Mouse (Mus musculus): ENCODE measurements around the gene 4933428G20Rik.

Gene 4933428G20Rik

GRCm38 (mm10) chr11:97461307-97461820 is 38.8 kb downstream of the 4933428G20Rik start:
- no peak for DNase-seq (ENCODE audit: low spot score)

GRCm38 (mm10) chr11:97457120-97457519 is 43.0 kb downstream of the 4933428G20Rik start:
- no peak for DNase-seq (ENCODE audit: low spot score)

DNA sequence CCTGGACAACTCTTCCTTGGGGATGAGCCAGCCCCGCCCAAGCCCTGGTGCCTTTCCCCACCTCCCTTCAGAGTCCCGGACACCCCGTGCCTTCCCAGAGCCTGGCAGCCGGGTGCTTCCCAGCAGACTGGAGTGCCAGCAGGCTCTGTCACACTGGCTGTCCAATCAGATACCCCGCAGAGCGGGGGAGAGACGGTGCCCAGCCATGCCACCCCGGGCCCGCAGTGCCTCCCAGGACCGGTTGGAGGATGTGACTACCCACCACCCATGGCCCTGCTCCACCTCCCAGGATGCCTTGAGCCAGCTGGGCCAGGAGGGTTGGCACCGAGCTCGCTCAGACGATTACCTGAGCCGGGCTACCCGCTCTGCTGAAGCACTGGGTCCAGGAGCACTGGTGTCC is 48.5 kb downstream of the 4933428G20Rik start:
- no peak for DNase-seq (ENCODE audit: low spot score)

- DNase-seq (ENCODE audit: low spot score) = no peak
These were observed 49.7 kb downstream of the 4933428G20Rik start for GRCm38 (mm10) chr11:97450305-97450922.

GRCm38 (mm10) chr11:97449601-97450293 is 50.4 kb downstream of the 4933428G20Rik start:
- peak; percentile 69 for DNase-seq (ENCODE audit: low spot score)

DNA sequence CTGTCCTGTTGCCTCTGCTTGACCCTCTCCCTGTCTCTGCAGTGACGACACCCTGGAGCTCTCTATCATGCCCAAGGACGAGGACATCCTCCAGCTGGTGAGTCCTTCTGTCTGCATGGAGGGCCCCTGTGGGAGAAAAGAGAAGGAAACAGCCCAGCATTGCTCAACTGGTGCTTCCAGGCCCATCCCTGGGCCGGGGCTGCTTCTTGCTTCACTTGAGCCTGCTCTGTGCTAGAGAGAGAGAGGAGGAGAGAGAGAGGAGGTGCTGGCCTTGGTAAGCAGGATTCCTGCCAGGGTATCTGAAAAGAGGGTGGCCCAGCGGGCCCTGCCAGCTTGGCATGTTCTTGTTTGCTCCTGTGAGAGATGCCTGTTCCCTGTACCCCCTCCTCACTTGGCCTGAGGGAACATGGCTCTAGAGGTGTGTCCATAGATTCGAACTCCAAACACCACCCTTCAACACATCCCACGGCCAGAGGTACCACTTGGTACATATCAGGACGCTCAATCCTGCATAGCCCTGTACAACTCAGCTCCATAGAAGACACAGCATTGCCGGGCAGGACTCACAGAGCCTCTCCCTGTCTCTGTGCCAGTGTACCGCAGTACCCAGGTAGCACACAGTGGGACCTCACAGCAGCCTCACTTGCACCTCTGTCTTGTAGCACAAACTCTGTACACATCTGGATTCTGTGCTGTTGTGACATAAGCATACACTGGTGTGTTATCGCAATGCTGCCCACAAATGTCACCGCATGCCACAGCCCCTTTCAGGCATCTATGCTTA is 51.3 kb downstream of the 4933428G20Rik start:
- no peak for DNase-seq (ENCODE audit: low spot score)

- no peak for DNase-seq (ENCODE audit: low spot score)
These were observed 52.2 kb downstream of the 4933428G20Rik start for GRCm38 (mm10) chr11:97447979-97448378.

GRCm38 (mm10) chr11:97445999-97446511 is 54.1 kb downstream of the 4933428G20Rik start:
- DNase-seq (ENCODE audit: low spot score) = no peak

DNA sequence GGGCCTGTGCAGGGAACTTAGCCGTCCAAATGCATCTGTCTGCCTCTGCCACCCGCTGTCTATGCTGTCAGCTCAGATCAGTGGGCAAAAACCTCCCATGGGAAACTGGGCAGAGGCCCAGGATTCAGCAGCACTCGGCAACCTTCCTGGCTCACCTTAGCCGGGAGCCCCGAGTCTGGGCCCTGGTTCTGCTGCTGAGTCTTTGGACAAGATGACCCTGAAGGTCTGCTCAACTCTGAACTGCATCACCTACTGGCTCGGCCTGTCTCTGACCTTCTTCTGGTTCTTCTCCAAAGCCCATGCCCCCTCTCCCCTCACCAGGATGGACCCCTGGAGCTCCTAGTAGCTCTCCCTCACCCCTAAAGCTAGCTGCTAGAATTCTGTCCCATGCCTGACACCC is 54.5 kb downstream of the 4933428G20Rik start:
- DNase-seq (ENCODE audit: low spot score) = no peak

DNA sequence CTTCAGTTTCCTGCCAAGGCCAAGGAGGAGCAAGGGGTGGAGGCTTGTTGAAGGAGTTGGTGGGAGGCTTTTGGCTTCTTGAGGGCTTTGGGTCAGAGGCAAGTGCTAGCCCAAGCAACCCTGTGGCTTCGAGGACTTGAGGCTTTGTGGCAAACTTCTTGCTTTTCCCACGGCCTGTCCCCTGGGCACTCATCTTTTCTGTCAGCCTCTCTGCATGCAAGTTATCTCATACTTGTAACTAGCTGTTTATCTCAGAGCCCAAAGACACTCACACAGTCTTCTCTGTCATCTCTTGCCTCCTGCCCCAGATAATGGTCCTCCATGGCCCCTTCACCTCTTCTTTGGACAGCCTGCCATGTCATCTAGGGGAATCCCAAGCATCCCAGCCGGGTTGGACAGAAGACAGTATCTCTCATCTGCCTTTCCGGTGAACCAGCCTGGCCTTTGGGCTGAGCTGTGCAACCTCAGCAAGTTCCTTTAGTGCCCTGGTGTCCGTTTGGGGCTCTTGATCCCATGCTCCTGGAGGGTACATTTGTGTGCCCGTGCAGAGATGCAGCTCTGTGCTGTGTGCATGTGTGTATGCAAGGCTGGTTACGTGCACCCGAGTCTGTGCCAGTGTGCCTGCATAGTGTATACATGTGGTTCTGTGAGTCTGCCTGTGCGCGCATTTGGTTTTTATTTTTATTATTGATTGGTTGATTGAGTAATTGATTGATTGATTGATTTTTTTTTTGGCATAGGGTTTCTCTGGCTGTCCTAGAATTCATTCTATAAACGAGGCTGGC is 57.1 kb downstream of the 4933428G20Rik start:
- no peak for DNase-seq (ENCODE audit: low spot score)

DNA sequence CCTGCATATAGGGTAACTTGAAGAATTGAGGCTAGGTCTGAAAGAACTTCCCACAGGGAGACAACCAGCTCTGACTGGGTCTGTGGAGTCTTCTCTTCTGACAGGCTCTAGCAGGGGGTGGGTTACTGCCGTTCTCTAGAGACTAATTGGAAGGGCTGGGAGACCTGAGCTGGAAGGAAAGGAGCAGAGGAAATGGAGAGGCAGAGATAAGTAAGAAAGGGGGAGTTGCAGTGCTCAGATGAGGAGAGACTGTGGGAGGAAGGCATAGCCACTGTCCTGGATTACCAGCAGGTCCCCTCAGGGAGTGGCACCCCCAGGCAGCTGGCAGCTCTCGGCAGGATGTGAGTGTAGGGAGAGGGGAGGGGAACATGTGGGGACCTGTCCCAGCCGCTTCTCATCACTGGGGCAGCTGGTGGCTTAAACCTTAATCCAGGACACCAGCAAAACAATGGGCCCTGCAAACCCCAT is 58.4 kb downstream of the 4933428G20Rik start:
- DNase-seq (ENCODE audit: low spot score) = no peak

- DNase-seq (ENCODE audit: low spot score) = no peak
These were observed 59.0 kb downstream of the 4933428G20Rik start for GRCm38 (mm10) chr11:97441036-97441657.

Measured in left cerebral cortex, adult 11 months (tissue).